8 mouse cellular contexts compared by ENCODE assay signal in the genomic region with DNA sequence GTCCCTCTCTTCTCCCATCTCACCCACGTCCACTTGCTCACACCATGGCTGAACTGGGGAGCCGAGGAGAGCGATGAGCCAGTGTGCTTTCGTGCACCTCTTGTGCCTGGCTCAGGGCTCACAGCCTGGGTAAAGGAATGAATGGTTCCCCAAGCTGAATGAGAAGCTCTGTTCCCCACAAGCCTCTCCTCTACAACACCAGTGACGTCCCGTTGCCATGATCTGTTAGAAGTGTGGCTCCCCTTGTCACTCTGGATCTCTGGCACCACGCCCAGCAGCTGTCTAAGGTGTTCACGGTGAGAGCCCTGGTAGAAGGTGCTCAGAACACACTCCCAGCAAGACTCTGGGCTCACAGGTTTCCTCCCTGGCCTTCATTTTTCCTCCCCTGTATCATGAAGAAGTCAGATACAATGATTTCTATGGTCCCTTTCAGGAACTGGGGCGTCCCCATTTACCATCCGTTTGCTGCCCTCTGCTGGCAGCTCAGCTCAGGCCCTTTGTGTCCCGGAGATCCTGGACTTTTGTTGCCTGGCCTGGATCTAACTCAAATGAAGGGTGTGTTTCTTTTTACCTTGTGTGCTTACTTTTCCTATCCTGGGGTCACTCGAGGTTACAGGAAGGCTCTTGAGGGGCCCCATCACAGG. TPM values are rescaled to one million over a fixed set of nuclear protein-coding genes. Genes with fewer than 3 reads are reported as not detected.
A peak's percentile ranks its signal among the peaks of the same experiment; 100 is the strongest.
DNase-seq lines count a peak whose midpoint lies in the region; ATAC-seq and TF ChIP-seq lines count a peak whose summit lies in the region.

No protein-coding gene starts in this region.

- TF ChIP-seq POLR2A in bone marrow, adult 2 months (IDR thresholded peaks at IDR 0.05; ENCODE audit: borderline replicate concordance, control insufficient read depth, low read depth, low read length), result no peak

- H3K4me1 ChIP-seq in bone marrow, adult 2 months (ENCODE audit: control insufficient read depth, insufficient read depth, low read length), result no peaks in the 10 kb centered on the region
- H3K4me1 ChIP-seq in embryonic facial prominence, embryonic 14.5 days (ENCODE audit: control insufficient read depth, insufficient read depth, low read length), result no peaks in the 10 kb centered on the region
- H3K4me1 ChIP-seq in heart, postnatal 0 days (ENCODE audit: control insufficient read depth, insufficient read depth), result no peaks in the 10 kb centered on the region
- H3K4me1 ChIP-seq in liver, embryonic 13.5 days (replicated peaks), result peaks cover 5% of the 10 kb centered on the region
- no peaks in the 10 kb centered on the region for H3K4me1 ChIP-seq in neural tube, embryonic 12.5 days
- H3K4me1 ChIP-seq in stomach, postnatal 0 days (replicated peaks; ENCODE audit: control insufficient read depth, insufficient read depth), result no peaks in the 10 kb centered on the region

- H3K36me3 ChIP-seq in embryonic facial prominence, embryonic 14.5 days (ENCODE audit: control insufficient read depth, insufficient read depth, low read length), result no peaks in the 10 kb centered on the region
- no peaks in the 10 kb centered on the region for H3K36me3 ChIP-seq in heart, postnatal 0 days (replicated peaks; ENCODE audit: control insufficient read depth, insufficient read depth, low read length)
- H3K36me3 ChIP-seq in liver, embryonic 13.5 days, result no peaks in the 10 kb centered on the region
- no peaks in the 10 kb centered on the region for H3K36me3 ChIP-seq in neural tube, embryonic 12.5 days
- no peaks in the 10 kb centered on the region for H3K36me3 ChIP-seq in stomach, postnatal 0 days (ENCODE audit: control insufficient read depth, insufficient read depth, low read length)

- H3K9ac ChIP-seq in embryonic facial prominence, embryonic 14.5 days (ENCODE audit: low read depth, low read length), result no peak overlapping the region
- H3K9ac ChIP-seq in heart, postnatal 0 days (replicated peaks; ENCODE audit: low read depth, low read length), result no peak overlapping the region
- H3K9ac ChIP-seq in liver, embryonic 13.5 days, result no peak overlapping the region
- no peak overlapping the region for H3K9ac ChIP-seq in neural tube, embryonic 12.5 days
- H3K9ac ChIP-seq in stomach, postnatal 0 days (ENCODE audit: low read length), result no peak overlapping the region

- H3K27me3 ChIP-seq in embryonic facial prominence, embryonic 14.5 days (replicated peaks; ENCODE audit: control insufficient read depth, insufficient read depth, low read length), result no peaks in the 10 kb centered on the region
- H3K27me3 ChIP-seq in heart, postnatal 0 days (ENCODE audit: control insufficient read depth, insufficient read depth, low read length), result no peaks in the 10 kb centered on the region
- peaks cover 2% of the 10 kb centered on the region; the same call in 1 of the 2 replicates for H3K27me3 ChIP-seq in liver, embryonic 13.5 days
- H3K27me3 ChIP-seq in neural tube, embryonic 12.5 days (replicated peaks), result no peaks in the 10 kb centered on the region
- no peaks in the 10 kb centered on the region for H3K27me3 ChIP-seq in stomach, postnatal 0 days (ENCODE audit: control insufficient read depth, insufficient read depth, low read length)

- DNase-seq in CD4-positive helper T cell, adult 2 months (ENCODE audit: low read depth, low spot score), result peak; percentile 33
- DNase-seq in embryonic facial prominence, embryonic 14.5 days (ENCODE audit: low spot score), result peak; percentile 88
- DNase-seq in heart, postnatal 0 days (ENCODE audit: low spot score), result peak; percentile 77
- peak; percentile 82 to 95 for DNase-seq in kidney, postnatal 36 days
- peak; percentile 44 for DNase-seq in liver, embryonic 13.5 days
- DNase-seq in stomach, postnatal 0 days (ENCODE audit: low spot score), result peak; percentile 87

- no peaks in the 10 kb centered on the region for H3K9me3 ChIP-seq in embryonic facial prominence, embryonic 14.5 days (ENCODE audit: control insufficient read depth, low read length)
- H3K9me3 ChIP-seq in heart, postnatal 0 days (replicated peaks; ENCODE audit: control insufficient read depth, low read length), result no peaks in the 10 kb centered on the region
- no peaks in the 10 kb centered on the region for H3K9me3 ChIP-seq in liver, embryonic 13.5 days (replicated peaks)
- no peaks in the 10 kb centered on the region for H3K9me3 ChIP-seq in neural tube, embryonic 12.5 days
- no peaks in the 10 kb centered on the region for H3K9me3 ChIP-seq in stomach, postnatal 0 days (ENCODE audit: control insufficient read depth, low read length)

- TF ChIP-seq EP300 in heart, postnatal 0 days (IDR thresholded peaks at IDR 0.05; ENCODE audit: low read depth), result no peak
- no peak for TF ChIP-seq EP300 in stomach, postnatal 0 days (optimal IDR thresholded peaks at IDR 0.05)

- no peak overlapping the region for H3K4me2 ChIP-seq in embryonic facial prominence, embryonic 14.5 days (ENCODE audit: low read depth, low read length)
- H3K4me2 ChIP-seq in heart, postnatal 0 days (ENCODE audit: low read depth, low read length), result no peak overlapping the region
- no peak overlapping the region for H3K4me2 ChIP-seq in liver, embryonic 13.5 days
- H3K4me2 ChIP-seq in neural tube, embryonic 12.5 days (replicated peaks), result no peak overlapping the region
- H3K4me2 ChIP-seq in stomach, postnatal 0 days (replicated peaks; ENCODE audit: low read depth), result no peak overlapping the region

- H3K27ac ChIP-seq in bone marrow, adult 2 months (ENCODE audit: control insufficient read depth, insufficient read depth, low read depth, low read length, poor library complexity), result no peak overlapping the region
- no peak overlapping the region for H3K27ac ChIP-seq in embryonic facial prominence, embryonic 14.5 days (replicated peaks; ENCODE audit: low read depth, low read length)
- no peak overlapping the region for H3K27ac ChIP-seq in heart, postnatal 0 days (ENCODE audit: low read depth)
- no peak overlapping the region for H3K27ac ChIP-seq in liver, embryonic 13.5 days
- H3K27ac ChIP-seq in neural tube, embryonic 12.5 days, result no peak overlapping the region
- H3K27ac ChIP-seq in stomach, postnatal 0 days (replicated peaks), result no peak overlapping the region

- WGBS in bone marrow, adult 2 months, result 52% methylated on average over 12 of the region's 12 CpGs
- WGBS in embryonic facial prominence, embryonic 14.5 days, result 48% methylated on average over 12 of the region's 12 CpGs
- 38% methylated on average over 12 of the region's 12 CpGs for WGBS in heart, postnatal 0 days
- WGBS in liver, embryonic 13.5 days (ENCODE audit: insufficient replicate concordance), result 40% methylated on average over 12 of the region's 12 CpGs
- WGBS in neural tube, embryonic 12.5 days, result 50% methylated on average over 12 of the region's 12 CpGs
- WGBS in stomach, postnatal 0 days, result 37% methylated on average over 12 of the region's 12 CpGs

- ATAC-seq in embryonic facial prominence, embryonic 14.5 days (ENCODE audit: low read depth), result peak; percentile 78; the same call in 1 of the 2 replicates
- peak; percentile 66 for ATAC-seq in heart, postnatal 0 days (ENCODE audit: insufficient read depth, low read depth)
- ATAC-seq in liver, embryonic 13.5 days (ENCODE audit: low read depth), result peak; percentile 51; the same call in 1 of the 2 replicates
- ATAC-seq in neural tube, embryonic 12.5 days (ENCODE audit: low FRiP score, low read depth), result peak; percentile 79
- ATAC-seq in stomach, postnatal 0 days (ENCODE audit: low FRiP score, low TSS enrichment), result peak; percentile 73

- no peak overlapping the region for H3K4me3 ChIP-seq in bone marrow, adult 2 months (replicated peaks; ENCODE audit: control insufficient read depth, low read depth, low read length)
- H3K4me3 ChIP-seq in embryonic facial prominence, embryonic 14.5 days (ENCODE audit: low read depth, low read length), result no peak overlapping the region
- no peak overlapping the region for H3K4me3 ChIP-seq in heart, postnatal 0 days (ENCODE audit: low read depth, low read length)
- no peak overlapping the region for H3K4me3 ChIP-seq in liver, embryonic 13.5 days (replicated peaks)
- no peak overlapping the region for H3K4me3 ChIP-seq in neural tube, embryonic 12.5 days
- H3K4me3 ChIP-seq in stomach, postnatal 0 days (ENCODE audit: low read depth, low read length), result no peak overlapping the region

- peak; percentile 82 for TF ChIP-seq CTCF in bone marrow, adult 2 months (IDR thresholded peaks at IDR 0.05; ENCODE audit: control insufficient read depth, insufficient read depth, low read length)
- peak; percentile 92 for TF ChIP-seq CTCF in heart, postnatal 0 days (IDR thresholded peaks at IDR 0.05; ENCODE audit: low read depth)
- peak; percentile 97 for TF ChIP-seq CTCF in stomach, postnatal 0 days (IDR thresholded peaks at IDR 0.05; ENCODE audit: low read depth)

RNA-seq across cellular contexts. Expression of a gene that starts 51.1 kb away (rescaled TPM):
- 6.2 and 9.4 TPM in 2 replicates for polyA plus RNA-seq in bone marrow, adult 2 months (2011; ENCODE audit: insufficient read depth, insufficient read length, low replicate concordance, missing spikeins)
- polyA plus RNA-seq in embryonic facial prominence, embryonic 14.5 days (2014; fragmentation: Nextera tagmentation; extraction: Ambion mirVana), result 9.1 and 9.8 TPM in 2 replicates
- total RNA-seq in heart, postnatal 0 days (2014; rRNA removed; ENCODE audit: low replicate concordance), result 33.8 and 48.5 TPM in 2 replicates
- polyA plus RNA-seq in heart, postnatal 0 days (2015; fragmentation: Nextera tagmentation; extraction: Ambion mirVana), result 8.0 and 10.0 TPM in 2 replicates
- polyA plus RNA-seq in liver, embryonic 13.5 days (2015; fragmentation: Nextera tagmentation; extraction: Ambion mirVana), result 3.4 and 3.8 TPM in 2 replicates
- 4.0 and 4.8 TPM in 2 replicates for polyA plus RNA-seq in neural tube, embryonic 12.5 days (2016; fragmentation: Nextera tagmentation; extraction: Ambion mirVana)
- 10.1 and 10.4 TPM in 2 replicates for polyA plus RNA-seq in stomach, postnatal 0 days (2015; fragmentation: Nextera tagmentation; extraction: Ambion mirVana)

Comparison
In these comparisons a context has a peak if more than half of its experiments do, and no peak if none do; other contexts are left out.
1. DNase-seq: peak in every context shown above with its lines; median percentile 88 in kidney, postnatal 36 days; 88 in embryonic facial prominence, embryonic 14.5 days; 87 in stomach, postnatal 0 days; 77 in heart, postnatal 0 days; 44 in liver, embryonic 13.5 days; 33 in CD4-positive helper T cell, adult 2 months.